Mouse (Mus musculus) lung, postnatal 10 days (tissue): ENCODE results near the gene Ehf.

Source experiments
- DNase-seq: peaks from one replicate; pipeline ENCODE4 v3.0.0; 2021

Gene Ehf

GRCm38 (mm10) chr2:103303132-103303531 lies at the start of gene Ehf:
Gene Ehf (minus strand): TSS chr2:103303278.
- peak; percentile 26 for DNase-seq

- peak; percentile 70 for DNase-seq
These were observed 44.4 kb upstream of the Ehf start for GRCm38 (mm10) chr2:103347417-103347891.

GRCm38 (mm10) chr2:103346751-103347289 lies 43.7 kb upstream of the Ehf start:
- no peak for DNase-seq

DNA sequence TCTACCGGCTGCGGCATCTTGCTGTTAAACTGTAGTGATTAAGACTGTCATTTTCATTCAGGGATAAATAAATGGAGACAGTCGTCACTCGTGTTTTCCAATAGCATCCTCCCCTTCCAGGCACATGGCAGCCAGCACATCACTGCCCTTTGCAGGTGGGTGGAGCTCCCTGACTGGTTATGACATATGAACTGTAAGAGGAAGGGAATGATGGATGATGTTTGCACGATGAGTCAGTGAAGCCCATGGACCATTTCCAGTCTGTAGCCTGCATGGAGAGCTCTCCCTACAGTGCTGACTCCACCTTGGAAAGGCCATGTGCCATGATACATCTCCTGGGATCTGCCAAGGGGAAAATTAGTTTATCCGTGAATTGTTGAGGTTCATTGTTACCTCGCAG lies 40.5 kb upstream of the Ehf start:
- DNase-seq: peak; percentile 70

DNA sequence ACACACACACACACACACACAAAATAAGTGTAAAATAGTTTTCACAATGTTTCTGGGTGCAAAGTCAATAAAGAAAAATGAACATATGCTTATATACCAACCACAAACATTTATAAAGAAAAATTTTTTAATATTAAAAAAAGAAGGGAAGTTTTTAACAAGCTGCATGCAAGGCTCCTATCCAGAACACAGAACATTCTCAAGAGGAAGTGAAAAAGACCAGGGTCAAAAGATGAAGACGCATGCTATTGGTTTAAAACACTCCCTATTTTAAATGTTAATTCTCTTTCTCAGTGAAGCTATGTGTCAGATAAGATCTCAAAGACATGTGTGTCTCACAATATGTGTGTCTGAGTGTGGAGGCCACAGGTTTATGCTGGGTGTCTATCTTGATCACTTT lies 39.0 kb upstream of the Ehf start:
- DNase-seq: no peak

- no peak for DNase-seq
These were observed 38.4 kb upstream of the Ehf start for GRCm38 (mm10) chr2:103341375-103341971.

DNA sequence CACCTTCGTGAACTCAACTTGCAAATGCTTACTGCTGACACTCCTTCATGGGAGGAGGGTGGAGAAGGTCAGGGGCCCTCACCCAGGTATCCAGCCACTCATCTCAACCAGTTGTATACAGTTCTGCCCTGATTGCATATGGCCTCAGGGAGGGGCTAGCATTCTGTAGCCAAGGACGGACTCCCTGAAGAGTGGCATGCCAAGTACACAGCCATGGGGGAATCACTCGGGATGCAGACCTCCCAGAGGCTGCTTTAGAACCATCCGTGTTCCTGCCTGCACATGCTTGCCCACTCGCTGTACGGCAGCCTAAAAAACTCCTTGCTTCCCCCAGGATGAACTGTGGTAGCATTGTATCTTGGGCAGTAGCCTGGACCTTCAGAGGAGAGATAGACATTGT lies 35.6 kb upstream of the Ehf start:
- no peak for DNase-seq

DNA sequence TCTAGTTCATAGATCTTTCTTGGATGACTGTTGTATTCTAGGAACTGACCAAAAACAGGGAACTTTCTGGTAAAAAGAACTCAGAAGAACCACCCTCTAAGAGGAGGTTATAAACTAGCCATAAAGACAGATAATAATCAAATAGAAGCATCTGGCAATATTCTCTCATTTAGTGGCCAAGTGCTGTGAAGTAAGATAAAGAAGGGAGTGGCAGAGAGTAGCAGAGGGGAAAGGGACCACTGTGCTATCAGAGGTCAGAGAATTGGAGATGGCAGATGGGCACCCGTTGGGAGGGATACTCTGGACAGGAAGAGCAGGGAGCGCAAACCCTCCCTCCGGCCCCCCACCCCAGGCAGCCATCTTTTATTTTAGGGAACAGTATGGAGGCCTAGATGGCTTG lies 34.3 kb upstream of the Ehf start:
- DNase-seq: no peak

DNA sequence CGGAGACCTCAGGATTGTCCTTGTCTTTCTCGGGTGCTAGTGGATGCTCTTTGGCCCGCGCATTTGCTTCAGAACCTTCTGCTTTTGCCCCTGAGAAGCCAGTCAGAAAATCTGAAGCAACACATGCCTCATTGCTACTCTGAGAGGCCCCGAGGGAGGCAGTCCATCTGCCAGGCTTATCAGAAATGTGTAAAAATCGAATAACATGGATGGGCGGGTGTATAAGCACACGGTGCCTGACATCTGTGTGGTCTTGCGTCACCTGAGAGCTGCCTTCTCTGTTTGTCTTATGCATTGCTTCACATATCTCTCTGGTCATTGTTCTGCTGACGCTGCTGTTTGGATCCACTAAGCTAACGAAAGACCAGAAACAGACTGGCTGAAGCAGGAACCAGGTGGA lies 33.5 kb upstream of the Ehf start:
- DNase-seq: no peak

GRCm38 (mm10) chr2:103336000-103336399 lies 32.9 kb upstream of the Ehf start:
- DNase-seq: no peak

DNA sequence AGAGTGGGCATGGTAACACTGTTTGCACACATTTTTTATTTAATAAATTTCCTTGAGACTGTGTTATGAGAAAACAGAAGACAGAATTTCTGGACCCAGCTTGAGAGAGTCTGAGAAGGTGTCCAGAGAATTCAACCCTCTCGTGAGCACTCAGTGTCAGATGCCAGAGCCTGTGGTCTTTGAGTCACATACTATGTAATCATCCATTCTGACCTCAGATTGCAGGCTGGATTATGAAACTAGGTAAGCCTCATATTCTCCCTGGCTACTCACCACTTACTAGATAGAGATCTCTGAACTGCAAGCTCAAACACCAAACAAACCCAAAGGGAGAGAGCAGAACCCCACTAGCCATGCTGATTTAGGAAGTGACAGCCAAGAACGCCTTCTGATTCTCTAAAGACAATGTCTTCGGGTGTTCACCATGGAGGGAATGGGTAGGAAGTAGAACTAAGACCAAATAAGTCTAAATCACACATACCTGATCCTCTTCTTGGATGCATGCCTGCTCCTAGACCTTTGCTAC lies 28.7 kb upstream of the Ehf start:
- DNase-seq: no peak

GRCm38 (mm10) chr2:103328731-103329130 lies 25.7 kb upstream of the Ehf start:
- DNase-seq: no peak

DNA sequence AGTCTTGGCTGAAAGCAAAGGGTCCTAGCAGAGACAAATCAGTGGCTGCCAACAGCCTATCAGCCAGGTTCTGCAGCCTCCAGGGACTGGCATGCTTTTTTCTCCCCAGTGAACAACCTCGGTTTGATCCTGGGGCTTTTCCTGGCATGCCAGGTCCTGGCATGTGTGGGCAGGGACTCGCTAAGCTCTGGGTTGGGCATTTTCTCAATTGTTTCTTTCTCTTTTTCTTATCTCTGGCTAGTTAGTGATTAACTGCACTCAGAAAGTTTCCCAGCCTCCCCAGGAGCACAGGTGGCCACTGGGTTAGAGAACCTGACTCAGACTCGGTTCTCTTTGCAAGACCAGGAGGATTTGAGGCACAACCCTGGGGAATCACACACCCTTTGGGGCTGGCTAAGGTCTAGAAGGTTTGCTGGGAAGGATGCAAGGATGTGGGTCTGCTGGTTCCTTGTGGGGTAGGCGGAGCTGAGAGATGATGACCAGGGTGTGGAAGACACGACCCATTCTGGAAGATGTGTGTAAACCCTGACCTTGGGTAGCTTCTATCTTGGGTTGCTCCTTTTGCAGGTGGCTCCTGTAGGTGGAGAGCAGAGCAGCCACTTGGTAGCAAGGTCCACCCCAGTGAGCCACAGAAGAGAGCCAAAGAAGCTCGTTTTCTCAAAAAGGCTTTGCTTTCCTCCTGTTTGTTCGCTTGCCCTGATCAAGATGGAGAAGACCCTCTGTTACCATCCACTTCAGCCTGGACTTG lies 22.4 kb upstream of the Ehf start:
- DNase-seq: peak; percentile 5

- no peak for DNase-seq
These were observed 21.2 kb upstream of the Ehf start for GRCm38 (mm10) chr2:103324320-103324719.

DNA sequence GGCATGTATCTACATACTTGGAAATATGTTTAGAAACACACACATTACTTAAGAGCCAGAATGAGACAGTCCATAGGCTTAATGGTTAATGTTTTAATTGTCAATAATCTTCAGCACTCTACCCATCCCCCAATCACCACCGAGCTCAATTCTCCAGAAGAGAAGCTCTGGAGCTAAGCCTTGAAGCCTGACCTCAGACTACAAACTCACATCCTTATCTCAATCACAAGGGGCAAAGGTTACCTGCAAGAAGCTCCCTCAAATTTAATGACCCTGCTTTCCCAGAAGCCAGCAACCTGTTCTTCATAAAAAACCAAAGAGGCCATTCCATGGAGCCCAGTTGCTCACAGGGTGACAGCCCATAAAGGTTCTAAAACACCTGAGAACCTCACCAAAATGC lies 19.1 kb upstream of the Ehf start:
- DNase-seq: no peak

DNA sequence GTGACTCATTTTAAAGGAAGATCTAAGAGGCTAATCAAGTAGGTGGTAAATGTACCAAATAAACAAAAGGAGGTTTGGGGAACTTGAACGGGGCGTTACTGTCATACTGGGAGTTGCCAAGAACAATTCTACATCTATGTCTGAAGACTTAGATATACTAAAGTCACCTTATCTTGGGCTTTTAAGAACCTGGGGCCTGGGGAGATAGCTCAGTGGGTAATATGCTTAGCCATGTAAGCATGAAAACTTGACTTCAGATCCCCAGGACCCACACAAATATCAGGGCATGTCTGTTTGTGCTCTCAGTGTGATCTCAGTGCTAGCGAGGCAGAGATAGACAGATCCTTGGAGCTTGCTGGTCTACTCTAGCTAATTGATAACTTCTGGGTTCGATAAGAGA lies 18.6 kb upstream of the Ehf start:
- no peak for DNase-seq

DNA sequence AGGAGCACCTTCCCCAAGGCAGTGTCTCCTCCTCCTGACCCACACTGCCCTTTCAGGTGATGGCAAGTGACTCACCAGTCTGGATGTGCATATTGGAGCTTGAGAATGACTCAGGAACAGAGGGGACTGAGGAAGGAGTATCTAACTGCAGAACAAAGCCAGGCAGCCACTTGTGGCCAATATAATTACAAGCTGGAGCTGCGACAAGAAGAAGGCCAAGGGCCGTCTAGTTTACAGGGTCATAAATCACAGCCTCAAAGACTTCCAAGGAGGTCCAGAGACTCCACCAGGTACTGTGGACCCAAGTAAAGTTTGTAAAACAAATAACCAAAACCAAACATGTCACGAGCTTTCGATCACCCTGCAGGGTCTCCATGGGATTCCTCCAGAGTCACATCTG lies 10.9 kb upstream of the Ehf start:
- DNase-seq: no peak

- DNase-seq: no peak
These were observed 9.6 kb upstream of the Ehf start for GRCm38 (mm10) chr2:103312640-103313039.

DNA sequence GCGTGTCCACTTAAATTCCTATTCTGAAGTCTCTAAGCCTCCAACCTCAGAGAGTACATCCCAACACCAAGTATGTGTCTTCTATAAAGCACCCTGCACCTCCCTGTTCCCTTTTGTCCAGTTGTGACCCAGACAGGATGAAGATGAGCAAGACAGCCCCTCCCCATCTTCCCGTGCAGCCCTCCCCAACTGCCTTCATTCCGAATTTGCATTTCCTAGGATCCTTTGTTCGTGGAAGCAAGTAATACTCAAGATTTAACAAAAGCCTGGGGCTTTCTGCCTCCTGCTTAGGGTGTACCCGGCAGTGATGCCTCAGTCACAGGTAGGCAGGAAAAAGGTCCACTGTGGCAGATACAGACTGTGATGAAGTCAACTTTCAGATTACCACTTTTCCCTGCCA lies 7.6 kb upstream of the Ehf start:
- DNase-seq: no peak

- DNase-seq: no peak
These were observed 3.6 kb upstream of the Ehf start for GRCm38 (mm10) chr2:103306686-103307085.

DNA sequence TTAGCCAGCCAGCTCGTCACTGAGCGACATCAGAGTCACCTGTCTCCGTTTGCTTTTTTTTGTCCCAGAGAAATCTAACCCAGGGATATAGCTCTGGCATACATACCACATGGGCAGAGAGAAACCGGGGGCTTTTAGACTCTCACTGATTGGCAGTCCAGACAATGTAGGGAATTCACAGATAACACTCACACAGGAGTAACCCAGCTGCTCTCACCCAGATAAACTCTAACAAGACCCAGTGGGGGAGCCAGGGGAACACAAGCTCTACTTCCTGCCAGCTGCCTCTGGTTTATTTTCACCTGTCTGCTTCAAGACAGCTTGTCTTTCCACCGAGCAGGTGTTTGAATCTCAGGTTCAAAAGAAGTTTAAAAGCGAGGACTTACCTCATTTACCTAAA lies 409 bp downstream of the Ehf start:
- DNase-seq: no peak

- no peak for DNase-seq
These were observed 4.2 kb downstream of the Ehf start for GRCm38 (mm10) chr2:103298711-103299463.

DNA sequence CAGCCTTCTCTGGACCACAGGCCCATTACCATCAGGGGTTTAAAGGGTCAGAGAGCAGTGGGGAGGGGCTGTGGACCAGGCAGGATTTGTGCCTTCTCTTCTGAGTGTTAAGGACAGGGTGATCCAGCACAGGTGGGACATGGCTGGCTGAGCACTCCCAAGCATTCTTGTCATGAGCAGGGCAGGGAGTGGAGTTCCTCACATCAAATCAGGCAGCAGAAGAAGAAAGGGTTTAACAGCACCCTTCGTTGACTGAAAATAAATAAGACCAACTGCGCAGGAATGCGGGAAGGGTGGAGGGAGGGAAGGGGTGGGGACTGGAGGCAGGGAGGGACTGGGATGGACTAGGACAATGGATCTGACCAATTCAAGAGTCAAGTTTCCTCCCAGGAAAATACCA lies 8.6 kb downstream of the Ehf start:
- DNase-seq: no peak

DNA sequence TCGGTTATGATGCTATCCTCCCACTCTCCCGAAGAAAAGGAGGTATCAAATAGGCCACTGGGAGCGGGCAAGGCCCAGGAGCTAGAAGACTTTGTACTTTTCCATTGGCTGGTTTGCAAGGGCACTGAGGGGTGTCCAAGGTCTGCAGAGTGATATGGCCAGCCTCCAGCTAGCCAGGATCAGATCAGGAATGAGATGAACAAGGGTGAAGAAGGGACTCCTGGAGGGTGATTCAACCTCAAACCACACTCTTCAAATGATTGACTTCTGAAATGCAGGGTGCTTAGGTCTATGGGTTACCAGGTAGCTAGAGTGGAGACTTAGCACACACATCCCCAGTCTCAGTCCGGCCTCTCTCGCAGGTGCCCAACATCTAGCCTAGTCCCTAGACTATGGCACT lies 9.3 kb downstream of the Ehf start:
- no peak for DNase-seq
